Mouse (Mus musculus): Measurements from ENCODE around the gene Mettl21a. TPM values are rescaled to one million over a fixed set of nuclear protein-coding genes. Genes with fewer than 3 reads are reported as not detected.
A peak's percentile ranks its signal among the peaks of the same experiment; 100 is the strongest.

Mettl21a gene
- polyA plus RNA-seq, 1 experiment, result 0.26 TPM

- peaks cover 3% of the 10 kb centered on the region; the same call in 1 of the 2 replicates for H3K27me3 ChIP-seq (ENCODE audit: control insufficient read depth)
- no peaks in the 10 kb centered on the region for H3K9me3 ChIP-seq (ENCODE audit: control insufficient read depth, low read length)
- peaks cover 38% of the 10 kb centered on the region for H3K4me1 ChIP-seq (ENCODE audit: control insufficient read depth)
- peak; percentile 79 for TF ChIP-seq TAL1 (IDR thresholded peaks at IDR 0.05; ENCODE audit: low read length)
- TF ChIP-seq GATA1 (IDR thresholded peaks at IDR 0.05; ENCODE audit: low read length), result peak; percentile 83
- H3K36me3 ChIP-seq (ENCODE audit: control insufficient read depth), result no peaks in the 10 kb centered on the region
- H3K4me3 ChIP-seq (replicated peaks), result peak overlapping the region; percentile 8
Observed at GRCm38 (mm10) chr1:64639279-64639678, 22.2 kb upstream of the Mettl21a start.

GRCm38 (mm10) chr1:64635624-64636023, 18.6 kb upstream of the Mettl21a start:
- TF ChIP-seq GATA1 (IDR thresholded peaks at IDR 0.05; ENCODE audit: low read length) (no peak), TAL1 (IDR thresholded peaks at IDR 0.05; ENCODE audit: low read length) (no peak)
- Histone ChIP-seq H3K4me1 (ENCODE audit: control insufficient read depth) (peaks cover 34% of the 10 kb centered on the region), H3K4me3 (replicated peaks) (no peak overlapping the region), H3K27me3 (ENCODE audit: control insufficient read depth) (peaks cover 17% of the 10 kb centered on the region), H3K9me3 (ENCODE audit: control insufficient read depth, low read length) (peaks cover 2% of the 10 kb centered on the region; the same call in 1 of the 2 replicates), H3K36me3 (ENCODE audit: control insufficient read depth) (no peaks in the 10 kb centered on the region)

GRCm38 (mm10) chr1:64633237-64633636, 16.2 kb upstream of the Mettl21a start:
- peaks cover 2% of the 10 kb centered on the region; the same call in 1 of the 2 replicates for H3K9me3 ChIP-seq (ENCODE audit: control insufficient read depth, low read length)
- TF ChIP-seq GATA1 (IDR thresholded peaks at IDR 0.05; ENCODE audit: low read length) (no peak), TAL1 (IDR thresholded peaks at IDR 0.05; ENCODE audit: low read length) (no peak)
- H3K4me3 ChIP-seq (replicated peaks), result no peak overlapping the region

GRCm38 (mm10) chr1:64631526-64631925, 14.5 kb upstream of the Mettl21a start:
- Histone ChIP-seq H3K9me3 (ENCODE audit: control insufficient read depth, low read length) (peaks cover 2% of the 10 kb centered on the region; the same call in 1 of the 2 replicates), H3K4me1 (ENCODE audit: control insufficient read depth) (peaks cover 9% of the 10 kb centered on the region), H3K4me3 (replicated peaks) (no peak overlapping the region), H3K36me3 (ENCODE audit: control insufficient read depth) (no peaks in the 10 kb centered on the region), H3K27me3 (ENCODE audit: control insufficient read depth) (peaks cover 17% of the 10 kb centered on the region)
- TF ChIP-seq TAL1 (IDR thresholded peaks at IDR 0.05; ENCODE audit: low read length) (no peak), GATA1 (IDR thresholded peaks at IDR 0.05; ENCODE audit: low read length) (no peak)

More at GRCm38 (mm10) chr1:64633237-64633636, 16.2 kb upstream of the Mettl21a start:
- peaks cover 17% of the 10 kb centered on the region for H3K27me3 ChIP-seq (ENCODE audit: control insufficient read depth)
- peaks cover 14% of the 10 kb centered on the region for H3K4me1 ChIP-seq (ENCODE audit: control insufficient read depth)
- no peaks in the 10 kb centered on the region for H3K36me3 ChIP-seq (ENCODE audit: control insufficient read depth)

GRCm38 (mm10) chr1:64625214-64625613, 8.2 kb upstream of the Mettl21a start:
- no peaks in the 10 kb centered on the region; the same call in none of the 2 replicates for H3K27me3 ChIP-seq (ENCODE audit: control insufficient read depth)
- H3K9me3 ChIP-seq (ENCODE audit: control insufficient read depth, low read length), result no peaks in the 10 kb centered on the region
- no peaks in the 10 kb centered on the region for H3K4me1 ChIP-seq (ENCODE audit: control insufficient read depth)
- no peak for TF ChIP-seq GATA1 (IDR thresholded peaks at IDR 0.05; ENCODE audit: low read length)
- TF ChIP-seq TAL1 (IDR thresholded peaks at IDR 0.05; ENCODE audit: low read length), result no peak
- H3K36me3 ChIP-seq (ENCODE audit: control insufficient read depth), result no peaks in the 10 kb centered on the region
- H3K4me3 ChIP-seq (replicated peaks), result no peak overlapping the region

GRCm38 (mm10) chr1:64623558-64624435, 6.8 kb upstream of the Mettl21a start:
- TF ChIP-seq TAL1 (IDR thresholded peaks at IDR 0.05; ENCODE audit: low read length) (no peak), GATA1 (IDR thresholded peaks at IDR 0.05; ENCODE audit: low read length) (no peak)
- Histone ChIP-seq H3K36me3 (ENCODE audit: control insufficient read depth) (no peaks in the 10 kb centered on the region), H3K4me1 (ENCODE audit: control insufficient read depth) (peaks cover 2% of the 10 kb centered on the region; the same call in 1 of the 2 replicates), H3K27me3 (ENCODE audit: control insufficient read depth) (no peaks in the 10 kb centered on the region; the same call in none of the 2 replicates), H3K4me3 (replicated peaks) (no peak overlapping the region), H3K9me3 (ENCODE audit: control insufficient read depth, low read length) (no peaks in the 10 kb centered on the region)

- H3K36me3 ChIP-seq (ENCODE audit: control insufficient read depth), result no peaks in the 10 kb centered on the region
- H3K4me1 ChIP-seq (ENCODE audit: control insufficient read depth), result peaks cover 26% of the 10 kb centered on the region
- TF ChIP-seq GATA1 (IDR thresholded peaks at IDR 0.05; ENCODE audit: low read length) (no peak), TAL1 (IDR thresholded peaks at IDR 0.05; ENCODE audit: low read length) (no peak)
- H3K27me3 ChIP-seq (ENCODE audit: control insufficient read depth), result no peaks in the 10 kb centered on the region; the same call in none of the 2 replicates
- H3K9me3 ChIP-seq (ENCODE audit: control insufficient read depth, low read length), result no peaks in the 10 kb centered on the region
- no peak overlapping the region for H3K4me3 ChIP-seq (replicated peaks)
Observed at GRCm38 (mm10) chr1:64621116-64621515, 4.1 kb upstream of the Mettl21a start.

GRCm38 (mm10) chr1:64618226-64618625, 1.2 kb upstream of the Mettl21a start:
- Histone ChIP-seq H3K36me3 (ENCODE audit: control insufficient read depth) (peaks cover 15% of the 10 kb centered on the region), H3K9me3 (ENCODE audit: control insufficient read depth, low read length) (no peaks in the 10 kb centered on the region), H3K27me3 (ENCODE audit: control insufficient read depth) (no peaks in the 10 kb centered on the region), H3K4me3 (replicated peaks) (peak overlapping the region; percentile 91), H3K4me1 (ENCODE audit: control insufficient read depth) (peaks cover 35% of the 10 kb centered on the region)
- TF ChIP-seq GATA1 (IDR thresholded peaks at IDR 0.05; ENCODE audit: low read length), result no peak

GRCm38 (mm10) chr1:64617715-64617984, 608 bp upstream of the Mettl21a start:
- Histone ChIP-seq H3K27me3 (ENCODE audit: control insufficient read depth) (no peaks in the 10 kb centered on the region), H3K4me1 (ENCODE audit: control insufficient read depth) (peaks cover 35% of the 10 kb centered on the region), H3K9me3 (ENCODE audit: control insufficient read depth, low read length) (no peaks in the 10 kb centered on the region), H3K36me3 (ENCODE audit: control insufficient read depth) (peaks cover 19% of the 10 kb centered on the region), H3K4me3 (replicated peaks) (peak overlapping the region; percentile 91)
- TF ChIP-seq GATA1 (IDR thresholded peaks at IDR 0.05; ENCODE audit: low read length), result no peak
- TF ChIP-seq TAL1 (IDR thresholded peaks at IDR 0.05; ENCODE audit: low read length), result no peak

Data from erythroblast, embryonic 14.5 days (primary cell).